Mouse (Mus musculus): ENCODE results near the gene Rerg. TPM values are rescaled to one million over a fixed set of nuclear protein-coding genes. Genes with fewer than 3 reads are reported as not detected.
"Not testable (repeated sequence)": the region's sequence is repeated elsewhere in the genome, so short reads cannot be mapped to it uniquely, and the experiment has no call there.

Gene Rerg
- polyA plus RNA-seq, 1 experiment: 3.1 TPM

DNA sequence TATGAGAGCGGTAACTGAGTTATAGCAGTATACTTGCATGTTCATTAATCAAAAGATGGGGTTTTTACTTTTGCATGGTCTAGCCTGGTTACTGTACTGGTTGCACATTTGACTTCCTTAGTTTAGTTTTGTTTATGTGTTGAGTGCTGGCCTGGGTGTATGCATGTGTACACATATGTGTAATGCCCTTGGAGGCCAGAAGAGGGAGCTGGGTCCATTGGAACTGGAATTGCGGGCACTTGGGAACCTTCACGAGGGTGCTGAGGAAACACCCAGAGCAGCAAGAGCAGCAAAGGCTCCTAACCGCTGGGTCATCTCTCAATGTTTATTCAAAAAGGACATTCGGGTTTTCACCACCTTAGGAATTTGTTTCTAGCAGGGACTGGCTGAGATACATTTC lies 116.8 kb downstream of the Rerg start:
- Histone ChIP-seq H3K4me2 (ENCODE audit: low read depth) (no peak overlapping the region), H3K36me3 (ENCODE audit: control insufficient read depth, insufficient read depth) (no peaks in the 10 kb centered on the region), H3K79me2 (ENCODE audit: control insufficient read depth, insufficient read depth) (no peaks in the 10 kb centered on the region), H3K27me3 (ENCODE audit: control insufficient read depth, insufficient read depth, insufficient read length) (no peaks in the 10 kb centered on the region), H3ac (ENCODE audit: control insufficient read depth, insufficient read length) (no peak overlapping the region), H3K4me3 (no peak overlapping the region)
- TF ChIP-seq MYOD1 (IDR thresholded peaks at IDR 0.05; ENCODE audit: control insufficient read depth in 1 of 3, insufficient read length in 2 of 3, low read depth in 2 of 3): no peak
- no peak for TF ChIP-seq MAX (IDR thresholded peaks at IDR 0.05; ENCODE audit: low read depth)
- no peak for TF ChIP-seq MYOG (IDR thresholded peaks at IDR 0.05; ENCODE audit: control insufficient read depth in 1 of 3, insufficient read depth in 1 of 3, insufficient read length in 2 of 3, low read depth in 2 of 3)

DNA sequence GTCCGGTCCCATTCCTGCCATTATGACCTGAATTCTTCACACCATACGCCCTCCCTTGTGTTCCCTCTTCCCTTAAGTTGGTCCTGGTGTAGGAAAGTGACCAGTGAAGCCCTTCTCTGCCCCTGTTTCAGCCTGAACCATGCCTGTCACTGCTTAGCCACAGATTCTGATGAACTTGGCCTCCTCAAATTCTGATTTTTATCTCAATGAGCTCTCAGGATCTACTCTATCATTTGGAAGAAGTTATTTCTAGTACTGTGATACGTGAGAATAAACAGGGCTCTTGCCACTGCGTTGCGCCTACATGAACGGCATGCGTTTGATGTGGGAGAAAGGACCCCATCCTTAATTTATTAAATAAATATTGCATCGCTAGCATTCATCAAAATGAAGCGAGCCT lies 117.3 kb downstream of the Rerg start:
- H3K36me3 ChIP-seq (ENCODE audit: control insufficient read depth, insufficient read depth): no peaks in the 10 kb centered on the region
- no peak overlapping the region for H3K4me2 ChIP-seq (ENCODE audit: low read depth)
- TF ChIP-seq USF1 (IDR thresholded peaks at IDR 0.05; ENCODE audit: low read depth) (no peak), TCF3 (IDR thresholded peaks at IDR 0.05; ENCODE audit: insufficient read length, low read depth) (no peak), MYOG (IDR thresholded peaks at IDR 0.05; ENCODE audit: control insufficient read depth in 1 of 3, insufficient read depth in 1 of 3, insufficient read length in 2 of 3, low read depth in 2 of 3) (no peak), SRF (IDR thresholded peaks at IDR 0.05; ENCODE audit: control insufficient read depth, insufficient read length, low read depth) (no peak), TCF12 (IDR thresholded peaks at IDR 0.05; ENCODE audit: insufficient read depth, poor library complexity, severe bottlenecking) (no peak), CEBPB (IDR thresholded peaks at IDR 0.05; ENCODE audit: insufficient read depth, poor library complexity, severe bottlenecking) (no peak), MYOD1 (IDR thresholded peaks at IDR 0.05; ENCODE audit: control insufficient read depth in 1 of 3, insufficient read length in 2 of 3, low read depth in 2 of 3) (no peak), REST (IDR thresholded peaks at IDR 0.05; ENCODE audit: insufficient read depth, insufficient read length) (no peak), E2F4 (IDR thresholded peaks at IDR 0.05; ENCODE audit: insufficient read depth) (no peak), MAX (IDR thresholded peaks at IDR 0.05; ENCODE audit: low read depth) (no peak), POLR2AphosphoS2 (IDR thresholded peaks at IDR 0.05; ENCODE audit: insufficient read length, low read depth) (no peak)
- no peak overlapping the region for H3K4me3 ChIP-seq
- H3ac ChIP-seq (ENCODE audit: control insufficient read depth, insufficient read length): no peak overlapping the region
- H3K79me2 ChIP-seq (ENCODE audit: control insufficient read depth, insufficient read depth): no peaks in the 10 kb centered on the region
- no peaks in the 10 kb centered on the region for H3K27me3 ChIP-seq (ENCODE audit: control insufficient read depth, insufficient read depth, insufficient read length)

DNA sequence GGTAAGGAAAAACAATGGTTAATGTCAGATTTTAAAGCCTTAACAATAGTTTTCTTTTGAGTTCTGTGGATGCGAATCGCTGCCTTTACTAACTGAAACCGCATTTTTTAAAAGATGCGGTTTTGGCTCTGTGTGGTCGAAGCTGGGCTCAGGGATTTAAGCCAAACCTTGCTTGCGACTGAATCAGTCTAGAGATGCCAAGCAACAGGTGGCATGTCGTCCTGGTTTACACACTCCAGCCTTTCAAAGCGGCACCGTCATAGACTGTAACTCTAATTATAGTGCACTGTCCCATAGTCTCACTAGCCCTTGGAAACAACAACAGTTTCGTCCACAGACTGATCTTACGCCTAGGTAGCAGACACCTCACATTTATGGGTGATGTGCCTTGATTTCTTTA lies 123.3 kb downstream of the Rerg start:
- no peak overlapping the region for H3K4me3 ChIP-seq
- no peaks in the 10 kb centered on the region for H3K27me3 ChIP-seq (ENCODE audit: control insufficient read depth, insufficient read depth, insufficient read length)
- H3K36me3 ChIP-seq (ENCODE audit: control insufficient read depth, insufficient read depth): no peaks in the 10 kb centered on the region
- H3K79me2 ChIP-seq (ENCODE audit: control insufficient read depth, insufficient read depth): no peaks in the 10 kb centered on the region
- TF ChIP-seq USF1 (IDR thresholded peaks at IDR 0.05; ENCODE audit: low read depth) (no peak), MYOD1 (IDR thresholded peaks at IDR 0.05; ENCODE audit: control insufficient read depth in 1 of 3, insufficient read length in 2 of 3, low read depth in 2 of 3) (peak; percentile 62 to 85 (median 81)), SRF (IDR thresholded peaks at IDR 0.05; ENCODE audit: control insufficient read depth, insufficient read length, low read depth) (no peak), MYOG (IDR thresholded peaks at IDR 0.05; ENCODE audit: control insufficient read depth in 1 of 3, insufficient read depth in 1 of 3, insufficient read length in 2 of 3, low read depth in 2 of 3) (peak in 1 of 3 experiments; percentile 60), TCF12 (IDR thresholded peaks at IDR 0.05; ENCODE audit: insufficient read depth, poor library complexity, severe bottlenecking) (peak; percentile 34), MAX (IDR thresholded peaks at IDR 0.05; ENCODE audit: low read depth) (no peak), REST (IDR thresholded peaks at IDR 0.05; ENCODE audit: insufficient read depth, insufficient read length) (no peak), TCF3 (IDR thresholded peaks at IDR 0.05; ENCODE audit: insufficient read length, low read depth) (no peak), CEBPB (IDR thresholded peaks at IDR 0.05; ENCODE audit: insufficient read depth, poor library complexity, severe bottlenecking) (no peak), POLR2A (IDR thresholded peaks at IDR 0.05; ENCODE audit: insufficient read length, low read depth) (no peak), E2F4 (IDR thresholded peaks at IDR 0.05; ENCODE audit: insufficient read depth) (no peak), POLR2AphosphoS2 (IDR thresholded peaks at IDR 0.05; ENCODE audit: insufficient read length, low read depth) (no peak)
- peak overlapping the region; percentile 54 for H3K4me2 ChIP-seq (ENCODE audit: low read depth)
- H3ac ChIP-seq (ENCODE audit: control insufficient read depth, insufficient read length): no peak overlapping the region

DNA sequence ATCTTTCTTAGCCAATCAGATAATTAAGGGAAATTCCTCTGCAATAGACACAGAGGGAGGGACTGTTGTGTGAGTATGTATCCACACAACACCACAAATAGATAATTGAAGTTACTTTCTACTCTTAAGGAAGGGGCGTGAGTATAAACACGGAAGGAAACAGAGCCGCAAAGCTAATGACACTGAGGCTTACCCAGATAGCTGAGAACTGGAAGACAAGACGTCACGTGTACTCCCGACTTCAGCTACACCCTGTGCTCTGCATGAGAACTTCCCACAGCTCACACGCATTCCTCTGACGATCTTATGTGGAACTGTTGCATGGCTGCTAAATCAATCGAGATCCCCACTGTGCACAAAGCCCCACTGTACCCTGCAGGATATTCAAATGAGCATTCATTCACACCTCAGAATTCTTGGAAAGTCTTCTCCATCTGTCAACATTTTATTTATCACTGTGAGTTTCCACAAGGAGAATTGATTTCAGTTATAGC lies 125.2 kb downstream of the Rerg start:
- H3K36me3 ChIP-seq (ENCODE audit: control insufficient read depth, insufficient read depth): no peaks in the 10 kb centered on the region
- TF ChIP-seq USF1 (IDR thresholded peaks at IDR 0.05; ENCODE audit: low read depth) (no peak), POLR2AphosphoS2 (IDR thresholded peaks at IDR 0.05; ENCODE audit: insufficient read length, low read depth) (no peak), E2F4 (IDR thresholded peaks at IDR 0.05; ENCODE audit: insufficient read depth) (no peak), MYOG (IDR thresholded peaks at IDR 0.05; ENCODE audit: control insufficient read depth in 1 of 3, insufficient read depth in 1 of 3, insufficient read length in 2 of 3, low read depth in 2 of 3) (no peak), TCF3 (IDR thresholded peaks at IDR 0.05; ENCODE audit: insufficient read length, low read depth) (no peak), POLR2A (IDR thresholded peaks at IDR 0.05; ENCODE audit: insufficient read length, low read depth) (no peak), SRF (IDR thresholded peaks at IDR 0.05; ENCODE audit: control insufficient read depth, insufficient read length, low read depth) (no peak), MAX (IDR thresholded peaks at IDR 0.05; ENCODE audit: low read depth) (no peak)
- no peaks in the 10 kb centered on the region for H3K27me3 ChIP-seq (ENCODE audit: control insufficient read depth, insufficient read depth, insufficient read length)
- no peaks in the 10 kb centered on the region for H3K79me2 ChIP-seq (ENCODE audit: control insufficient read depth, insufficient read depth)
- H3ac ChIP-seq (ENCODE audit: control insufficient read depth, insufficient read length): no peak overlapping the region
- no peak overlapping the region for H3K4me3 ChIP-seq
- no peak overlapping the region for H3K4me2 ChIP-seq (ENCODE audit: low read depth)

DNA sequence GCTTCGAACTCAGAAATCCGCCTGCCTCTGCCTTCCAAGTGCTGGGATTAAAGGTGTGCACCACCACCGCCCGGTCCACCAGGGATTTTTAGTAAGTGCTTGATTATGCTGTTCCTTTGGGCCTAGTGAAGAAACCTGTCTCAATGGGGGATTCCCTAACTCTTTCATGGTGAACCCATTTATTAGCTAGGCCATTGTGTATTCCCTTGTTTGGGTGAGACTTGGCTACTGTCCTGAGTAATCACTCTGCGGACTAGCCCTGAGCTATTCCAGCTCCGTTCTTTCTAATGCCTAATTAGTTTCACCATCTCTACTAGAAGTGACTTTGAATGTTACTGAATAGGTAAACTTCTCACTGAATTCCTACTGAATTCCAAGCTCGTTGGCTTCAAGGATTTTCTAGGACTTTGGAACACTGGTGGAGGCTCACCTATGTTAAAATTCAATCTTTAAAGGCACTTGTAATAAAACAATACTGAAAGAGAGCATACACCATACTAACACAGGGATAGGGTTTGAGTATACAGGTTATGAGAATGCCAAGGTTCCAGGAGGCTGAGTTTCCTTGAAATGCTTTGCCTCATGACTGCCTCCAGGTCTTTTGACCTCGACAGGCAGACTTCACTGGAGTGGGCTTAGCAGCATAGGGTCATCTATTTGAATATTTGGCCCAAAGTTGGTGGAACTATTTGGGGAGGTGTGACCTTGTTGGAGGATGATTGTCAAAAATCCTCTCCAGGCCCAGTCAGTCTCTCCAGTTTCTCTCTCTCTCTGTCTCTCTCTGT lies 134.5 kb downstream of the Rerg start:
- H3K4me3 ChIP-seq; H3K79me2 ChIP-seq (ENCODE audit: control insufficient read depth, insufficient read depth); H3K4me2 ChIP-seq (ENCODE audit: low read depth); H3K36me3 ChIP-seq (ENCODE audit: control insufficient read depth, insufficient read depth); H3K27me3 ChIP-seq (ENCODE audit: control insufficient read depth, insufficient read depth, insufficient read length); H3ac ChIP-seq (ENCODE audit: control insufficient read depth, insufficient read length): not testable (repeated sequence)
